Mouse (Mus musculus): ENCODE data around the gene Sgms1.

DNA sequence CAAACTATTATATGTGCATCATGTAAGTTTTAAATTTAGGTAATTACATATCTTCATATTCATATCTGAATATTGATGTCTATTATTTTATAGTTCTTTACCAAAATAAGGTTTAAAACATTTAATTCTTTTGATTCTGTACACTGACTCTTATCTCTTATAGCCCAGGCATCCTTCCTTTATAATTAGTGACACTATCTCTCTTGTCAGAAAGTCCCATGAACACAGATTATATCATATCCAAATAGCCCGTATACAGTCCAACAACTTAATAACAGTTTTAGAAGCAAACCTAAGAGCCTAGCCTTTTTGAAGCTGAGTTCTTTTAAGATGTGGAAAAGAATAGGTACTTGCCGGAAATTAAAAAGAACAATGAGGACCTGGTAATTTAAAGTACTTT, 135.3 kb downstream of the Sgms1 start:
- no peak for TF ChIP-seq CTCF (IDR thresholded peaks at IDR 0.05)
- no peak for TF ChIP-seq POLR2A (IDR thresholded peaks at IDR 0.05; ENCODE audit: insufficient read depth, low read depth, low read length)
- no peak for TF ChIP-seq EP300 (IDR thresholded peaks at IDR 0.05; ENCODE audit: insufficient read depth, low read depth, low read length)

Data from heart, adult 2 months (tissue).